Mouse (Mus musculus) stomach, embryonic 16.5 days (tissue): ENCODE results near the gene Mrps18c. TPM values are rescaled to one million over a fixed set of nuclear protein-coding genes. Genes with fewer than 3 reads are reported as not detected.

ENCODE experiments used
- ATAC-seq: fragments of 200-750 bp; cut with Nextera tagmentation; 2 replicates; pipeline ENCODE4 v1.8.0; 2017; ENCODE audit warnings: moderate number of reproducible peaks, moderate TSS enrichment; ENCODE audit not compliant: insufficient read depth, low FRiP score
- H3K27ac ChIP-seq: fragments of 300-500 bp; sonication (generic); 2 replicates; pipeline ENCODE4 v1.5.1; 2014; ENCODE audit warnings: low read length
- H3K27me3 ChIP-seq: fragments of 300-500 bp; sonication (generic); 2 replicates; pipeline ENCODE4 v1.6.1; 2014; ENCODE audit warnings: low read length, control low read depth, mixed read lengths; ENCODE audit not compliant: control insufficient read depth, insufficient read depth
- H3K36me3 ChIP-seq: fragments of 300-500 bp; sonication (generic); 2 replicates; pipeline ENCODE4 v1.6.1; 2014; ENCODE audit warnings: low read length; ENCODE audit not compliant: control insufficient read depth, insufficient read depth
- H3K4me1 ChIP-seq: fragments of 300-500 bp; sonication (generic); 2 replicates; pipeline ENCODE4 v1.6.1; 2014; ENCODE audit warnings: low read length, control low read depth, mixed read lengths; ENCODE audit not compliant: control insufficient read depth, insufficient read depth
- H3K4me2 ChIP-seq: fragments of 300-500 bp; sonication (generic); 2 replicates; pipeline ENCODE4 v1.6.1; 2014; ENCODE audit warnings: low read depth, low read length, mixed read lengths
- H3K4me3 ChIP-seq: fragments of 300-500 bp; sonication (generic); replicated peaks from 2 replicates; pipeline ENCODE4 v1.5.1; 2014; ENCODE audit warnings: mild to moderate bottlenecking, low read length
- H3K9ac ChIP-seq: fragments of 300-500 bp; sonication (generic); 2 replicates; pipeline ENCODE4 v1.6.1; 2014; ENCODE audit warnings: low read length
- H3K9me3 ChIP-seq: fragments of 300-500 bp; sonication (generic); replicated peaks from 2 replicates; pipeline ENCODE4 v1.6.1; 2016; ENCODE audit warnings: low read length, control low read depth; ENCODE audit not compliant: control insufficient read depth
- WGBS: fragments of 180-500 bp; shearing (Covaris S2); extraction: QIAGEN DNeasy Blood & Tissue Kit; methylation state at CpG from one replicate; pipeline ENCODE4 v1.1.7; 2014; 5-methylcytosine and 5-hydroxymethylcytosine counted together
- polyA plus RNA-seq: library from polyadenylated mRNA; unstranded; fragments of >200 nt; fragmentation: Nextera tagmentation; extraction: Ambion mirVana; gene quantifications from 2 replicates; pipeline ENCODE4 v1.2.1, GENCODE M21; 2015

The Mrps18c gene
- polyA plus RNA-seq, result 141 and 172 TPM in 2 replicates

DNA sequence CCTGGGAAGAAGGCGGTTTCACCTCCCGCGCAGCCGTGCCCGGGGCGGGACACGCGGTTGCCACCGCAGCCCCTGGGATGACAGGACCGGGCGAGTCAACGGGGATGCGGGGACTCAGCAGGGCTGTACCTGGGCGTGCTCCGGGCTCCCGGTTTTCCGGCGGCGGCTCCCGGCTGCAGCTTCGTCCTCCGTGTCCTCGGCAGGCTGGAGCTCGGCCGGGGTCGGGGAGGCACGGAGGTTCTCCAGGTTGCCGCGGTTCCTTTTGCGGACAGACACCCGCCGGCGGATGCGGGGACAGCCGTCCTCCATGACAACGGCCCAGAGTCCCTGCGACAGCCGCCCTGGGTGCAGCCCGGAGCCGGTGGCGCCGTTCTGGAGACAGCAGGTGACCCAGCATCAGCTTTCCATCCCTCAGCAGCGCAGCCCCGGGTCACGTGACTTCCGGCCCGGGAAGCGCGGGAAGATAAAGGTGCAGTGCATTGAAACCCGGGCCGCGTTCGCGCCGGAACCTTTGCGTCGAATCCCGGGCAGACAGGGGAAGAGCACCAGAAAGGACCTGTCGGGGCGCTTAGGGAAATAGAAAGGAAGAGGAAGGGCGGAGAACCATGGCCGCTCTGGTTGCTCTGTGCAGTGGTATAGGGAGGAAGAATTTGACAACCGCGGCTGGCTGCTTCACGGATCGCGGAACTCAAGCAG, at the start of gene Mrps18c, which contains the start of gene Helq:
Gene Mrps18c, plus strand, starts transcription at position 463 of the 696 bp plus-strand sequence.
Gene Helq, minus strand, starts transcription at position 434 of the 696 bp plus-strand sequence.
- H3K27ac ChIP-seq, result no peak within 1 kb of the TSS
- no peaks in the 10 kb centered on the region for H3K9me3 ChIP-seq
- under 1% methylated on average over 67 of the region's 67 CpGs for WGBS
- ATAC-seq, result peak; percentile 97
- H3K9ac ChIP-seq, result peak within 1 kb of the TSS; percentile 77
- H3K36me3 ChIP-seq, result no peaks in the 10 kb centered on the region
- H3K4me2 ChIP-seq, result peak within 1 kb of the TSS; percentile 90
- H3K4me1 ChIP-seq, result peaks cover 6% of the 10 kb centered on the region
- H3K27me3 ChIP-seq, result no peaks in the 10 kb centered on the region
- H3K4me3 ChIP-seq, result peak within 1 kb of the TSS; percentile 74

GRCm38 (mm10) chr5:100750617-100751255, 47.7 kb upstream of the Mrps18c start:
- no peak for ATAC-seq
- 76% methylated on average over 10 of the region's 10 CpGs for WGBS
- Histone ChIP-seq H3K36me3 (no peaks in the 10 kb centered on the region), H3K9ac (no peak overlapping the region), H3K4me1 (no peaks in the 10 kb centered on the region), H3K27ac (no peak overlapping the region), H3K9me3 (no peaks in the 10 kb centered on the region), H3K4me2 (no peak overlapping the region), H3K27me3 (no peaks in the 10 kb centered on the region), H3K4me3 (no peak overlapping the region)

- no peaks in the 10 kb centered on the region for H3K4me1 ChIP-seq
Measured at GRCm38 (mm10) chr5:100751655-100752054, 46.8 kb upstream of the Mrps18c start.

DNA sequence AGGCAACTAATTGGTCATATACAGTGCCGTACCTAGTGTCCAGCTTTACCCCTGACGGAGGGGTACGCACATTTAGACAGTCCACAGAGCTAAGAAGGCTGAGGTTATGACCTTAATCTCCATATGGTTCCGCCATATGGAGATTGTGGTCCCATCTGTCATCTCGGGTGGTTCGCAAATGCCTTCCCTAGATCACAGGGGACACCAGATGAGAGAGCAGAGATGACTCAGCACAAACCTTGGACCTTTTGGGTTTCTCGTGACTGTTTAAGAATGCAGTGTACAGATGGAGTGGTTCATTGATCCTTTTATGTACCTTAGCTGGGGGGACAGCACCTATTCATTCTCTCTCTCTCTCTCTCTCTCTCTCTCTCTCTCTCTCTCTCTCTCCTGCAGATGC, 45.0 kb upstream of the Mrps18c start:
- Histone ChIP-seq H3K4me3 (no peak overlapping the region), H3K9me3 (no peaks in the 10 kb centered on the region), H3K9ac (no peak overlapping the region), H3K27me3 (no peaks in the 10 kb centered on the region), H3K4me2 (no peak overlapping the region), H3K4me1 (no peaks in the 10 kb centered on the region), H3K36me3 (no peaks in the 10 kb centered on the region), H3K27ac (no peak overlapping the region)
- 57% methylated on average over 7 of the region's 7 CpGs for WGBS
- ATAC-seq, result no peak

More at GRCm38 (mm10) chr5:100751655-100752054, 46.8 kb upstream of the Mrps18c start:
- no peak overlapping the region for H3K4me2 ChIP-seq
- ATAC-seq, result no peak
- H3K9ac ChIP-seq, result no peak overlapping the region
- WGBS, result 52% methylated on average over 4 of the region's 4 CpGs
- H3K27ac ChIP-seq, result no peak overlapping the region
- no peak overlapping the region for H3K4me3 ChIP-seq
- H3K36me3 ChIP-seq, result no peaks in the 10 kb centered on the region
- H3K9me3 ChIP-seq, result no peaks in the 10 kb centered on the region
- H3K27me3 ChIP-seq, result no peaks in the 10 kb centered on the region

- ATAC-seq, result no peak
- 92% methylated on average over 5 of the region's 5 CpGs for WGBS
- 0 out of 2 replicates have a peak, but pooled peaks cover 4% of the 10 kb centered on the region for H3K9me3 ChIP-seq
Measured at GRCm38 (mm10) chr5:100758121-100758520, 40.3 kb upstream of the Mrps18c start.

GRCm38 (mm10) chr5:100760049-100760663, 38.3 kb upstream of the Mrps18c start:
- 72% methylated on average over 10 of the region's 10 CpGs for WGBS
- no peak for ATAC-seq

More at GRCm38 (mm10) chr5:100758121-100758520, 40.3 kb upstream of the Mrps18c start:
- H3K4me1 ChIP-seq, result no peaks in the 10 kb centered on the region
- peaks cover 3% of the 10 kb centered on the region; the same call in 1 of the 2 replicates for H3K36me3 ChIP-seq
- H3K9ac ChIP-seq, result no peak overlapping the region
- no peak overlapping the region for H3K4me2 ChIP-seq
- H3K4me3 ChIP-seq, result no peak overlapping the region
- no peak overlapping the region for H3K27ac ChIP-seq
- H3K27me3 ChIP-seq, result no peaks in the 10 kb centered on the region

DNA sequence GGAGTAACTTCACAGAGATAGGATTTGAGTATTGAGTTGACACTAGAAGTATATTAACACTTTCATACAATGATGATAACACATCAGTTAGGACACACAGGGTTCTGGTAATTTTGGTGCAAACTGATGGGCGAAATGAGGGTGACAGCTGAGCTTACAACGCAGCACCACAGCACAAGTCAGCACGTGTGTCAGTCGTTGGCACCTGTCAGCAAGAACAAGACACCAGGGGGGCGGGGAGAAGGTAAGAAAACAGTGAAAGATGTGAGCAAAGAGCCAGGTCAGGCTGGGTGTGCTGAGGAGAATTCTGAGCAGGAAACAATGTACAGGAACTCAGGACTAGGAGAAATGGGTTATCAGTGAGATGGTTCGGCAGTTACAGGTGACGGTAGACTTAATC, 36.7 kb upstream of the Mrps18c start:
- peaks cover 3% of the 10 kb centered on the region; the same call in 1 of the 2 replicates for H3K36me3 ChIP-seq
- H3K9me3 ChIP-seq, result 0 out of 2 replicates have a peak, but pooled peaks cover 4% of the 10 kb centered on the region
- H3K4me2 ChIP-seq, result no peak overlapping the region
- no peak overlapping the region for H3K27ac ChIP-seq
- no peak overlapping the region for H3K9ac ChIP-seq
- WGBS, result 83% methylated on average over 7 of the region's 7 CpGs
- no peak for ATAC-seq
- no peaks in the 10 kb centered on the region for H3K27me3 ChIP-seq
- no peaks in the 10 kb centered on the region for H3K4me1 ChIP-seq
- H3K4me3 ChIP-seq, result no peak overlapping the region

More at GRCm38 (mm10) chr5:100760049-100760663, 38.3 kb upstream of the Mrps18c start:
- Histone ChIP-seq H3K27me3 (no peaks in the 10 kb centered on the region), H3K4me2 (no peak overlapping the region), H3K36me3 (peaks cover 3% of the 10 kb centered on the region; the same call in 1 of the 2 replicates), H3K4me3 (no peak overlapping the region), H3K9ac (no peak overlapping the region), H3K9me3 (0 out of 2 replicates have a peak, but pooled peaks cover 4% of the 10 kb centered on the region), H3K4me1 (no peaks in the 10 kb centered on the region), H3K27ac (no peak overlapping the region)

- Histone ChIP-seq H3K9ac (no peak overlapping the region), H3K27me3 (no peaks in the 10 kb centered on the region), H3K27ac (no peak overlapping the region), H3K9me3 (no peaks in the 10 kb centered on the region), H3K36me3 (peaks cover 3% of the 10 kb centered on the region; the same call in 1 of the 2 replicates), H3K4me3 (no peak overlapping the region), H3K4me1 (no peaks in the 10 kb centered on the region), H3K4me2 (no peak overlapping the region)
- ATAC-seq, result no peak
- 94% methylated on average over 7 of the region's 7 CpGs for WGBS
Measured at GRCm38 (mm10) chr5:100766026-100766425, 32.4 kb upstream of the Mrps18c start.

- Histone ChIP-seq H3K27ac (no peak overlapping the region), H3K9me3 (no peaks in the 10 kb centered on the region), H3K9ac (no peak overlapping the region), H3K4me3 (no peak overlapping the region), H3K4me1 (no peaks in the 10 kb centered on the region), H3K4me2 (no peak overlapping the region), H3K36me3 (peaks cover 8% of the 10 kb centered on the region; the same call in 1 of the 2 replicates), H3K27me3 (no peaks in the 10 kb centered on the region)
- WGBS, result 90% methylated on average over 4 of the region's 4 CpGs
- no peak for ATAC-seq
Measured at GRCm38 (mm10) chr5:100771575-100771974, 26.9 kb upstream of the Mrps18c start.
